Mouse (Mus musculus) spleen, adult 2 months (tissue): Measurements from ENCODE around the gene Gm17606. TPM values are rescaled to one million over a fixed set of nuclear protein-coding genes. Genes with fewer than 3 reads are reported as not detected.

ENCODE experiments used
- DNase-seq, 2 experiments: peaks; one replicate each; pipeline versions ENCODE4 v3.0.0 to v3.0.0-alpha.2; 2012 to 2021; ENCODE audit warnings: low spot score in 2 of 2, low read depth in 1 of 2
- H3K27ac ChIP-seq: fragments of 200-500 bp; 2 replicates; pipeline ENCODE4 v1.5.1; 2012; ENCODE audit warnings: low read length, inconsistent platforms; ENCODE audit not compliant: insufficient read depth
- H3K27me3 ChIP-seq: fragments of 200-500 bp; 2 replicates; pipeline ENCODE4 v1.6.1; 2012; ENCODE audit warnings: mild to moderate bottlenecking, moderate library complexity, low read length, inconsistent platforms; ENCODE audit not compliant: control insufficient read depth, insufficient read depth
- H3K36me3 ChIP-seq: fragments of 200-500 bp; 2 replicates; pipeline ENCODE4 v1.6.1; 2012; ENCODE audit warnings: mild to moderate bottlenecking, low read length, inconsistent platforms; ENCODE audit not compliant: control insufficient read depth, insufficient read depth
- H3K4me1 ChIP-seq: fragments of 200-500 bp; 2 replicates; pipeline ENCODE4 v1.6.1; 2011; ENCODE audit warnings: inconsistent platforms; ENCODE audit not compliant: control insufficient read depth, insufficient read depth, insufficient read length
- H3K4me3 ChIP-seq: fragments of 200-500 bp; 2 replicates; pipeline ENCODE4 v1.5.1; 2011; ENCODE audit warnings: mild to moderate bottlenecking, inconsistent platforms; ENCODE audit not compliant: insufficient read depth, insufficient read length; ENCODE audit errors: extremely low read depth
- CTCF ChIP-seq: fragments of 200-500 bp; IDR thresholded peaks from 2 replicates; pipeline ENCODE4 v1.5.1; 2011; ENCODE audit warnings: mild to moderate bottlenecking, inconsistent platforms; ENCODE audit not compliant: insufficient read depth, insufficient read length, insufficient replicate concordance; ENCODE audit errors: extremely low read depth
- POLR2A ChIP-seq: fragments of 200-500 bp; IDR thresholded peaks from 2 replicates; pipeline ENCODE4 v1.6.1; 2011; ENCODE audit warnings: low read depth, low read length, inconsistent platforms
- WGBS: fragments of 180-500 bp; shearing (Covaris S2); methylation state at CpG from one replicate; pipeline ENCODE4 v1.1.7; 2018; 5-methylcytosine and 5-hydroxymethylcytosine counted together
- polyA plus RNA-seq: library from polyadenylated mRNA; depleted of rRNA; stranded (reverse); fragments of >200 nt; gene quantifications from 2 replicates; pipeline ENCODE4 v1.2.3, GENCODE M21; 2012

Gene Gm17606
- polyA plus RNA-seq, 1 experiment: not detected

DNA sequence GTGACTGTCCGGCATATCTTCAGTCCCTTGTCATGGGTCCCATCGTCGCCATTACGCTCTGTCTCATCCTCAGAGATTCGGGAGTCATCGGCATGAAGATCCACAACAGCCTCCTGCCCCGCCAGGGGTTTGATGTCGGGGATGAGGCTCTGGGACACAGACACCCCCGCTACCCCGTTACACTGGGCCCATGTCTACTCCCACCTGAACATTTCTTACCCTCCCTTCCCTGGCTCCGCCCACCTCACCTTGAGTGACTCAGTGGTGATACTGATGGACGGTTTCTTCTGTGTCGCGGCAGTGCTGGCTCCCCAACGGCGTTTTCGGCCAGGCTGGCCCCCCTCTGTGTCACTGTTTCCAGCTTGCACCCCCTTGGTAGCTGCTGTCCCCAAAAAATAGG lies 5.7 kb downstream of the Gm17606 start:
- Histone ChIP-seq H3K4me1 (no peaks in the 10 kb centered on the region), H3K36me3 (peaks cover 67% of the 10 kb centered on the region), H3K27me3 (no peaks in the 10 kb centered on the region), H3K4me3 (no peak overlapping the region), H3K27ac (no peak overlapping the region)
- no peak for DNase-seq
- WGBS: 96% methylated on average over 17 of the region's 17 CpGs
- TF ChIP-seq CTCF (no peak), POLR2A (no peak)

DNA sequence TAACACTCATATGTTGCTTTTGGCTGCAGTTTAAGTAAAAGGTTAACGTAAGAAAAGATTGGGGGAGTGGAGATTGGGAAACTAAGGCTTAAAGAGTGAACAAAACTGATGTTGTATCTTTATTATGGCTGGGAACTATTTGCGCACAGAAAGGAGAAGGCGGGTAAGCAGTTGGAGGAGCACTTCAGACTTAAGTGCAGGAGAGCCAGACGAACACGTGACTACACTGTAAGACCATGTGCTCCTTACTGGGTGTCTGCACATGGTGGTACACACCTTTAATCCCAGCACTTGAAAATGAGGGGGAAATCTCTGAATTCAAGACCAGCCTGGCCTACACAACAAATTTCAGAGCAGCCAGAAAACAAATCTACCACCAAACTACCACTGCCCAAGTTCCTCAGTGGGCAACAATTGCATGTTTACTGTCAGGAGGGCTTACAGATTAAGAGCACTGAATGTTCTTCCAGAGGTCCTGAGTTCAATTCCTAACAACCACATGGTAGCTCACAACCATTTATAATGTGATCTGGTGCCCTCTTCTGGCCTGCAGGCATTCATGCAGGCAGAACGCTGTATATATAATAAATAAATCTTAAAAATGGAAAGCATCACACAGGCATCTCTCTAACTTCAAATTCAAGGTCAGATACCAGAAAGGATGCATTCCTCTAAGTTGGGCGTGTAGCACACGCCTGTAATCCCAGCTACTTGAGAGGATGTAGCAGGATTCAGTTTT lies 6.3 kb downstream of the Gm17606 start:
- H3K36me3 ChIP-seq: peaks cover 67% of the 10 kb centered on the region
- H3K4me1 ChIP-seq: no peaks in the 10 kb centered on the region
- DNase-seq: no peak
- TF ChIP-seq POLR2A (no peak), CTCF (no peak)
- 94% methylated on average over 8 of the region's 8 CpGs for WGBS
- H3K4me3 ChIP-seq: no peak overlapping the region
- H3K27ac ChIP-seq: no peak overlapping the region
- H3K27me3 ChIP-seq: no peaks in the 10 kb centered on the region

- Histone ChIP-seq H3K27ac (no peak overlapping the region), H3K4me3 (no peak overlapping the region), H3K36me3 (peaks cover 59% of the 10 kb centered on the region), H3K27me3 (no peaks in the 10 kb centered on the region), H3K4me1 (peaks cover 3% of the 10 kb centered on the region; the same call in 1 of the 2 replicates)
- 86% methylated on average over 4 of the region's 4 CpGs for WGBS
- no peak for DNase-seq
- TF ChIP-seq POLR2A (no peak), CTCF (no peak)
These were observed 7.1 kb downstream of the Gm17606 start for GRCm38 (mm10) chr14:54647900-54648299.

DNA sequence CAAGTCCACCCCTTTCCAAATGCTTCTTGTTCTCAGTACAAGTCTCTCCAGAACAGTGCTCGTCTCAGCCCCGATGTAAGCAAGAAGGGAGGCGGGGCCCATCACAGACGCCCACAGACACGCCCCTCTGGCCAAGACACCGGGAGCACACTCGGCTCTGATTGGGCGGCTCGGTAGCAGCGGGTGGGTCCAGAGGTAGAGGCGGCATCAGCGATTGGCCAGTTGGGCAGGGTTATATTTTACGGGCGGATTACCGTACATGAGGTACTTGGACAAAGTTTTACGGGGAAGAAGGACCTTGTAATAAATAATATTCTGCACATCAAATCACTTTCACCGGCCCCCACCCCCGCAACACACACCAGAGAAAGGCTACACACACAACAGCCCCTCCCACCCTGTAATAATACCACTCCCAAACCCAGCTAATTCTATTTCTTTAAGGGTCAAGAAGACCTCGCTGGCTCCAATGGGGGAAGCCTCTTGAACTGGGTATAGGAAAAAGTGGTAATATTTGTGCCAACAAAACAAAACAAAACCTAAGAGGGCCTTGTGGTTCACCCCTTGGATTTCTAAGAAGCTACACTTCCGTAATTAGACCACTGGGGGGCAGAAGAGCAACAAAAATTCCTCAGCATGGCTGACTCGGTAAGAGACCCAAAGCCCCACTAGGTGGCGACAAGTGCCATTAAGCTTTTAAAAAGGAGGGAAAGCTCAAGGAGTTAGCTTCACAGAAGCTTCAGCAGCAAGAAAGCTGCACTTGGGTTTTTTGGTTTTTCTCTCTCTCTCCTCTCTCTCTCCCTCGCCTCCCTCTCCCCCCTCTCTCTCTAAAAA lies 10.1 kb downstream of the Gm17606 start:
- Histone ChIP-seq H3K27me3 (no peaks in the 10 kb centered on the region), H3K36me3 (peaks cover 35% of the 10 kb centered on the region), H3K4me3 (no peak overlapping the region), H3K27ac (no peak overlapping the region), H3K4me1 (peaks cover 8% of the 10 kb centered on the region; the same call in 1 of the 2 replicates)
- peak; percentile 81 to 85 for DNase-seq
- no peak for TF ChIP-seq POLR2A
- TF ChIP-seq CTCF: peak; percentile 81; the same call in 1 of the 2 replicates
- WGBS: 67% methylated on average over 23 of the region's 23 CpGs

DNA sequence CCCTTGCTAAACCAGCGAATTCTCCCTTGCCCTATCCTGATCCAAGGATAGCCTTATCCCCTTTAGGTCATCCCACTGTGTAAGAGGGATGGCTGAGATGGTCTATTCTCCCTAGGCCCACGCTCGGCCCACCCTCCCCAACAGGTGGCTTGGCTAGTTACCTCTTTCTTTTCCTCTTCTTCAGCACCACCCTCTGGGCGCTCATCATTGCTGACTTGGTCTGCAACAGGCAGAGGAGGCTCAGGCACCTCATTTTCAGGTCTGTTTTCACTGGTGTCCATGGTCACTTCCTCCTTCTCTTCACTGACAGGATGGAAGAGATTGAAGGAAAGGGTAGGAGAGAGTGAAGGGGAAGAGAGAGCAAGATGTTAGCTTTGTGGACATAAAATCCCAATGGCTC lies 10.8 kb downstream of the Gm17606 start:
- H3K27ac ChIP-seq: no peak overlapping the region
- H3K36me3 ChIP-seq: peaks cover 33% of the 10 kb centered on the region
- 76% methylated on average over 4 of the region's 4 CpGs for WGBS
- no peak for DNase-seq
- H3K4me1 ChIP-seq: peaks cover 8% of the 10 kb centered on the region; the same call in 1 of the 2 replicates
- TF ChIP-seq CTCF: no peak
- no peak for TF ChIP-seq POLR2A
- no peaks in the 10 kb centered on the region for H3K27me3 ChIP-seq
- H3K4me3 ChIP-seq: no peak overlapping the region

- H3K36me3 ChIP-seq: peaks cover 34% of the 10 kb centered on the region
- H3K4me3 ChIP-seq: peak overlapping the region; percentile 76; the same call in 1 of the 2 replicates
- no peak for TF ChIP-seq CTCF
- TF ChIP-seq POLR2A: no peak
- peaks cover 8% of the 10 kb centered on the region; the same call in 1 of the 2 replicates for H3K4me1 ChIP-seq
- DNase-seq: no peak
- H3K27ac ChIP-seq: no peak overlapping the region
- H3K27me3 ChIP-seq: no peaks in the 10 kb centered on the region
- 3% methylated on average over 7 of the region's 7 CpGs for WGBS
These were observed 12.0 kb downstream of the Gm17606 start for GRCm38 (mm10) chr14:54652787-54653186.
